Mouse (Mus musculus): ENCODE data around the gene Ghrhr.
A peak's percentile ranks its signal among the peaks of the same experiment; 100 is the strongest.

The Ghrhr gene

DNA sequence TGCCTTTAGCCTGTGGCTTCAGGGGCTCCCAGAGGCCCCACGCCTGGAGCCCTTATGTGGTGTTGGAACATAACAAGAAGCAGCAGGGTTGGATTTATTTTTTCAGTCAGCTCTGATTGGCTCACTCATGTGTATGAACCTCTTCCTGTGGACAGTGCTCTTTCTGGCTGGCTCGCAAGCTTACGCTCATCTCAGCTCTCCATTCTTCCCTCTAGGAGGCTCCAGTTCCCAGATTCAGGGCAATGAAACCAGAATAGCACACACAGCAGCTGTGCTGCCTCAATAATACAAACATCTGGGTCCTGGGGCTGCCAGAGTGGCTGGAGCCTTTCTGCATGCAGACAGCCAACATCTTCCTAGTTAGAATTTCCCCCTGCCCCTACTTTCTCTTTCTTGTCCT, 20.1 kb downstream of the Ghrhr start:
- DNase-seq (ENCODE audit: low spot score) = peak; percentile 37

DNA sequence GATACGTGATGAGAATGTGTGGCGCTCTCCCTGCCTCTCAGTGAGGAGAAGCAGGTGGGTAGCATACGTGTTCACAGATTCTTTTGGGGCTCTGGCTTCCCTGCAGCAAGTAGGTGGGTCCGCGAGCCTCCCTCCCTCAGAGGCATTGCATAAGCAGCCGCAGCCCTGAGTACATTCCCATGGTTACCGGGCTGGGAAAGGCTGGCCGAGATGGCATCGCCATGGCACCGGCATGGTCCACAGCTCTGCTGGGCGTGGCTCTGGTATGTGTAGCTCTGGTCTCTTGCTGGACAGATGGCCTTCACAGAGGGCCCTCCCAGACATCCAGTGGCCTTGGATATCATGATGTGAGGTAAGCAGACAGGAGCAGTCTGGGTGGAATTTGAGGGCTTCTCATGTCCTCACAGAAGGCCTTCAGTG, 20.5 kb downstream of the Ghrhr start:
- peak; percentile 22 for DNase-seq (ENCODE audit: low spot score)

DNA sequence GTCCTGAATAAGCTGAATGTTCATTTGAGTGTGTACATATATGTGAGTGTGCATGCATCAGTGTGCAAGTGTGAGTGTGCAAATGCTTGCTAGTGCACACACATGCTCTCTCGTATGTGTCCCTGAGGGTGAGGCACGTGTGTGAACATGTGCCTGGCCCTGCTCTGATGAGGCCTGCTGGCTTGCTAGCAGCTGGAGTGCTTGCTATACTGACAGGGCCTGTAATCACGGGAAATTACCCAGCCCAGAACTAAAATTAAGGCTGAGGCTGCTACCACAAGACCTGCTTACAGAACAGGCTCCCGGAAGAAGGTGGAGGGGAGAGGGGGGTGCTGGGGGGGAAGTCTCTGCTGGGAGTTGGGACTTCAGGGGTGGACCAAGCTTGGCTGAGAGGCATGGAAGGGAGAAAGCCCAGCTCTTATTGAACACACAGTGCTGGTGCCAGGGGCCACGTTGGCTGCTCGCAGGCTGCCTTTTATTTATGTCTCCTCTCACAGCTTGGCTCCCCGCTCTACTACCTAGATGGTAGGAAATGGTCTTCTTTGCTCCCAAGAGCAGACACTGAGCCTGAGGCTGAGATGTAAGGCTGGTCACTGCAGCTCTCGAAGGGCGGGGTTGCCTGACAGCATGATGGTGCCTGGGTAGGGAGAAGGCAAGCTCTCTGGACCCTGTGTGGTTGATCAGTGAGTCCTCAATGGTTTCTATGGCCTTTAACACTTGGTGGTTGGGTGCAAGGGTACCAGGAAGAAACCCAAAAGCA, 23.0 kb downstream of the Ghrhr start:
- no peak for DNase-seq (ENCODE audit: low spot score)

DNA sequence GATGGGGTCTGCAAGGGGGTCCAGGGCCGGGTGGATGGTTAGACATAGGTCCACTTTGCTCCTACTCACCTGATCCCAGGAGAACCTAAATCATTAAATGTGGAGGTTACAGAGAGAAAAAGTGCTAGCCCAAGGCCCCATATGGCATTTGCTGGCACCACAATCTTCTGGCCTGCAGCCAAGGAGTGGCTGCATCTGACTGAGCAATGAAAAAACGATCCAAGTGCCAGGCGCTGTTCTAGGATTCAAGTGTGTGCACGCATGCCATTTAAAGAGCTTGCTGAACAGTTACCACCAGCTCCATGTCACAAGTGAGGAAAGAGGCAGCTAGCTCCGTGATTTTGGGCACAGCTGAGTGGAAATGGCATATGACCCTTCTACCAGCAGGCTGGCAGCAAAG, 23.8 kb downstream of the Ghrhr start:
- DNase-seq (ENCODE audit: low spot score) = no peak

DNA sequence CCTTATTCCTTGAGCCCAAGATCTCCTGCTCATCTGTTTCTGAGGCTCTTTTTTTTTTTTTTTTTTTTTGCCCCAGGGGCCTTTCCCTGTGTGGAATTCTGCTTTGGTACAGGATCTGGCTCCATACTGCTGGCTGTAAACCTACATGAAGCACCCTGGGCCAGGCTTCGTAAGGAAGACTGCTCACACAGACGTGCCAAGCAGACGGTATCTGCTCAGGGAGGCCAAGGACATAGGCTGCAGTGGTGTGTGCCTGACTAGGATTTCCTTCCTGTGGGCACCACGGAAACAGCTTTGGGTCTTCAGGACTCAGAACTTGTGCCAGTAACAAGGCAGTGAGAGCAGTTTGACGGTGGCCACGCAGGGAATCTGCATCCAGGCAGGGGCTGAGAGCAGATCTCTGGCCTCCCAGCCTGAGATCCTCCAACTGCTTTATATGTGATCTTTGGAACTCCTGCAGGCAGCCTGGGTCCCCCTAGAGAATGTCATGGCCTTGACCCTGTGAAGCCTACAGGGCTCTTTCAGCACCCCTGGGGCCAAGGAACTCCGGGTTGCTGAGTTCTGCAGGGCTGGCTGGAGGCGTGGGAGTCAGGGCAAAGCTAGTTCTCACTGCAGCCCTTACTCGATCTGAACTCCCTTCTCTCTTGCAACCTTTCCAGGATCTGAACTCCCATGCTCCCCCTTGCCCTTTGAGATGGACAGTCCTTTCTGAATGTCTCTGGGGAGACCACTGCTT, 26.1 kb downstream of the Ghrhr start:
- DNase-seq (ENCODE audit: low spot score) = no peak

DNA sequence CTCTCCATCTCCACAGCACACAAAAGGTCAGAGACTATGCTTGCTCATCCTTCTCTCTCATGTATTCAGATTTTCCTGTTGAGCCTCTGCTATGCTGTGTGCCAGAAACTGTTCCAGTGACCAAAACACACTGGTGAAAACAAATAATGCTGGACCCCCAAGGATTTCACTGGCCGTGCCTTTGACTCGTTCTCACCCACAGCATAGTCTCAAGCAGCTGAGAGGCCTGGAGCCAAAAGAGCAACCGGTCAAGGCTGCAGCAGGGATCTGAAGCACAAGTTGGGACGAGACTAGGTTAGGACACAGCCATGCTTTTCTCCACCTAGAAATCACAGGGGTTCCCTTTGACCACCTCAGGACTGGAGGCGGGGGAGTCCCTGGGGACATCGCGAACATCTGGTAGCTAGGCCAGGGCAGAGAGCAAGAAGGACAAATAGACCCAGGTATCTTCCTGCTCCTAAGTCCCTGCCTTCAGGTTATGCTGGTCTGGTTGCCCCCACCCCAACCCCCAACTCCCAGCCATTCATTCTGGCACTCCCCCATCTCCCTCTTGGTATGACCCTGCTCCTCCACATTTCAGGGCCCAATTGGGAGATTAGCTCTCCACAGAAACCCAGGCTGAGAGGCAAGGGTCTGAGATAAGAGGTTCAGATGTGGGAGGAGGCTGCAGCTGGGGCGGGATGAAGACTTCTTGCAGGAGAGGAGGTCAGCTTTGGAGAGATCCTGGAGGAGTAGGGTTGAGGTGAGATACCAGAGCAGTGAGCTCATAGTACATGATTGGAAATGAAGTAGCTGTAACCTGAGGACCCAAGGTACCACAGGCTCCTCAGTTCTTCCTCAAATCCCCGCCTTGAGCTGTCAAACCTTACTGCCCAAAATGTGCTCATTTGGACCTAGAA, 27.6 kb downstream of the Ghrhr start:
- DNase-seq (ENCODE audit: low spot score) = no peak

DNA sequence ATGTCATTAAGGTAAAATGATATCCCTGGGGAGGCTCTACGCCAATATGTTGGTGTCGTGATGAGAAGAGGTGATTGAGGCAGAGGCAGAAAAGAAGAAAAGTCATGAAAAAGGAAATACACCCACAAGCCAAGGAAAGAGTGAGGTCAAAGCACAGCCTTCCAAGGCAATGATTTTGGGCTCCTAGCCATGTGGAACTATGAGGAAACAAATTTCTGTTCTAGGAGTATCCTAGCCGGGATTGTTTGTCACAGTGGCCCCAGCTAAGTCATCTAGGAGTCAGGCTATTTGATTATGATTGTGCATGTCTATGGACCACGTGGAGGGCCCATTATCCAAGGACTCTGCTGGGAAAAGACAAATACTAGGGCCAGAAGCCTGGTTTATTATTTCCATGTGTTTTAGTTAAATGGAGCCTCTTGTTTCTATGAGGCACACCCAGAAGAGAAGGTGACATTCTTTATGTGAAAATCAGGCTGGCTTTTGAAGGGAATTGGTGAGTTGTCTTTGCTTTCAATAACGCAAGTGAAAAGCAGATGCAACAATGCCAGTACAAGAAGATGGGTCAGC, 28.4 kb downstream of the Ghrhr start:
- no peak for DNase-seq (ENCODE audit: low spot score)

DNA sequence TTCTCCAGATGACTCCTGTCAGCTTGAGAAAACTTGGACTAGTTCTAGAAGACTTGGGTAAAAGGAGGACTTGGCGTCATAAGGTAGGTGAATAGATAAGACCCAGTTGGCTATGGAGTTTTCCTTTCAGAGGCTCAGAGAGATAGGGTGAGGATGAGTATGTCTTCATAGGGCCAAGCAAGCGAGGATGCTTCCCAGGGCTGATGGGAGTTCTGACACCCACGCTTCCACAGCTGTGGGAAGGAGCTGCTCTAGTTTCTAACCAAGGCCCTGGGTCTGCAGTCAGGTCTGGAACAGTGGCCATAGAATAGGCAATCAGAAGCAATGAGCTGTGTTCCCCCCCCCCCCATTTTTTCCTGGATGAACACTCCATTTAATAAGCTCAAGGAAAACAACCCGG, 31.2 kb downstream of the Ghrhr start:
- DNase-seq (ENCODE audit: low spot score) = no peak

DNA sequence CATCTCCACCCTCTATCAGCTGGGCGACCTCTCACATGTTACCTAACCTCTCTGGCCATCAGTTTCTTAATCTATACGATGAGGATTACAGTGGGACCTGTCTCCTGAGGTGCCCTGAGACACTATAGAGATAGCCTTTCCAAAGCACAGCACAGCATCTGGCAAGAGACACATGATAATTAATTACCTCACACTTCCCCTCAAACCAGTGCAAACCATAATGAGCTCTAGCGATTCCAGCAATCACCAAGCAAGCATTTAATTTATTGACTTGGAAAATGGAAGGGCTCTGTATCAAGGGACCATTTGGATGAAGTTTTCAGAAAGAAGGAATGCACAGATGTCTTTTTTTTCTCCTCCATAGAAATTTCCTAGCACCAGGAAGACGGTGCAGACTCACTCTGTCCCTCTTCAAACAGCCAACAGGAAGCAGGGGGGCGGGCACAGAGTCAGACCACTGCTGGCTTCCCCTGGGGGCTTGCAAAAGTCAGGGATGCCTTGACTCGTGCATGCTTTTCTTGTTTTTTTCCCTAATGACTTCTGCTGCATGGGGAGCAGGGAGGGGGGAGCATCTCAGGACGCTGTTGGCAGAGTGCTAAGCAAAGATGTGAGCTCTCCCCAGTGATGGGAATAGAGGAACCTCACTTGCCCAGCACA, 34.2 kb downstream of the Ghrhr start:
- no peak for DNase-seq (ENCODE audit: low spot score)

DNA sequence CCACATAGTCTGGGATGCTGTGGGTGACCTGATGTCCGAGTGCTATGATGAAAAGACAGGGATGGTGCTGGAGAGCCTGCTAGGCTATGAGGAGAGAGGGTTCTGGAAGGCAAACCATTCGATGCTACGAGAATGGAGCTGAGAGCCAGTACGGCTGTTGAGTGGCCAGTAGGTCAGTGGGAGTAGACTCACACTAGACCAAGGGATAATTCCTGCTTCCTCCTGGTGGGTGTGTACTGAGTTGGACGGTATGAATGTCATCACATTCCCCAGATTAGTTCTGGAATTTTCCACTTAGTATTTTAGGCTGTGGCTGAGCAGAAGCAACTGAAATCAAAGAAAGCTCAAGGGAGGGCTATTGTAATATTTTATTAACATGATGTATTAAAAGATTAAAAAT, 34.9 kb downstream of the Ghrhr start:
- no peak for DNase-seq (ENCODE audit: low spot score)

DNA sequence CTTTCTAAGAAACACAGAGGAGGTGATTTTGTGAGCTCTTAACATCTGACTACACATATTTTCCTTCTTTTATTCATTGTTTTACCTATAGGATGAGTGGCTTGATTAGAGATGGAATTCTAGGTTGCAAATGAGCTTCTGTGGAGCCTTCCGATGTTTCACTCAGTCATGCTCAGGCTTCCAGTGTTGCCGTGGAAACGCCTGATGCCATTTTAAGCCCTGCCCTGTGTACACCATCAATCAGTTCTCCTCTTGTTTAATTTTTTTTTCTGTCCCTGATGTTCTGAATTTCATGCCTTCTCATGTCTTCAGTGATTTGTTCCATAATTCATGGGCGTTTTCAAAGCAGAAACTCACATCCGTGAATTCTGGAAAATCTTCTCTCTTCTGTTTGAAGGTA, 40.1 kb downstream of the Ghrhr start:
- peak; percentile 48 for DNase-seq (ENCODE audit: low spot score)

DNA sequence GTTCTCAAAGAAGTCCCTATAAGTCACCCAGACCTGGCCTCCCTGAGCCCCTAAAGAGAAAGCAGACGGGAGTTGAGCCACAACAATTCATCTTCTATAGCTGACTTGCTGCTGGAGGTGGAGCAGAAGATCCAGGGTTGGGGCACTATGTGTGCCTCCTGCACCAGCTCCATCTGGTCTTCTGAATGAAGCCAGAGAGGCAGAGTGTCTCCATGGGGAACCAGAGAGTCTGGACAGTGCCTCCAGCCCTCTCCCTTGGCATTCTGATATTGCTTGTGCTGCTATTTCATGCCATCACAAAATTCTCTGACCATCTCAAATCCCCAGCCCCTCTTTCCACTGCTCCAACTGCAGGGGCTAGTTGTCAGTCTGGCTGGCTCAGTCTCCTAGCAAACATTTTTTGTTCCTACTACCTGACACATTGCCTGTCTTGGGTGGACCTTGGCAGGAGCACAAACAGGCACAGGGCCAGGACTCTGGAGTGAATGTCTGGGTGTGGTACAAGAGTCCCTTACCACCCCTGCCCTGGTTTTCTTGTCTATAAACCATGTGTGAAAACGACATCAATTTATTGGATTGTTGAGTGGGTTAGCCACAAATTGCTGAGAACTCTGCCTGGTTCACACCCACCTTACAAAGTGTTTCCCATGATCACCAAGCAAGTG, 42.8 kb downstream of the Ghrhr start:
- no peak for DNase-seq (ENCODE audit: low spot score)

DNA sequence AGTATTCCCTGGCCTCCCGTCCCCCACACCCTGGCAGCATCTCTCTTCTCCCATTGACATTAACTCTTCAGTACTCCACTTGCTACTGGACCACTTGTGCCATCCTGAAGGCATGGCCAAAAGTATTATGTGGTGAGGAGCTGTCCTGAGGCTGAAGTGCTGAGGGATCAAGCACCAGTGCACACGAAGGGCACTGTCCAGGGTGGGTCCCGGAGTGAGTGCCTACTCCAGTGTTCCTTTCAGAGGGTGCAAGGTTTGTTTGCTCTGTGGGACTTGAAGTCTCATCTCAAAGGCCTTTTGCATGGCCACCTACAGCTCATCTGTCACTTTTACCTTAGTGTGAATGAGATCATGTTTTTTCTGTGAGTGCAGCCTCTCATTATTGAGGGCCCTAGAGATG, 44.3 kb downstream of the Ghrhr start:
- peak; percentile 53 for DNase-seq (ENCODE audit: low spot score)

DNA sequence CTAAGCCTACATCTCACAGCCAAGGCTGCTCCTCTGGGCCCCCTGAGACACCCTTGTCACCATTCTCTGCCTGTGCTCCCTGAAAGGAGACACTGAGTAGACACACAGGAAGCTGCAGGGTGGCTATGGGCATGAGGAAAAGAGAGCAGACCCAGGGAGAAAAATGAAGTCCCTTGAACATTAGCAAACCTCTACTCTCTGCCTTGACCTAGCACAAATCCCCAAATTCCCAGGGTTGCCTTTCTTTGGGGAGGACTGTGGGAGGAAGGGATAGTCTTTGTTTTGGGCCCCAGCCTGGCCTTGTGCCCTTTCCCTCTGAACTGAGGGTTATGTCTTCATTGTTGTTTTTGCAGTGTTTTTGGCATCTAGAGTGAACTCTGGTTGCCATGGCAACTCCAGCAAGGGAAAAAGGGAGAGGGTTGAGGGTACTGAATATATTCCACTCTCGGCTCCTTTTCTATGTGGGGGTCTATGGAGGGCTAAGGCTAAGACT, 44.8 kb downstream of the Ghrhr start:
- peak; percentile 69 for DNase-seq (ENCODE audit: low spot score)

DNA sequence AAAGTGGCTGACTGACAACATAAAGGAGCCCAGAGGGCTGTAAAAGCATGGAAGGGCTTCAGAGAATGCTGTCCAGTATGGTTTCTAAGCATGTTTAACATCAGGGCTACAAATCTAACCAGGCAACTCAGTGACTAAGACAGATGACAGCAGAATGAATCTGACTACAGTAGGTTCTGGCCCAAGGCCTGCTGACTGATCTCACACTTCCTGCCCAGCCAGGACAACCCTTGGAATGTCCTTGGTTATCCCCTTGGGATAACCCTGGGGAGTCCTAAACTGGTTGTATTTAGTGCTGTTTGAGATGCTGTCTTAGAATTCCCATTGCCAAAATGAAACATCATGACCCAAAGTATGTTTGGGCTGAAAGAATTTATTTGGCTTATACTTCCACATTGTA, 56.0 kb downstream of the Ghrhr start:
- DNase-seq (ENCODE audit: low spot score) = no peak

DNA sequence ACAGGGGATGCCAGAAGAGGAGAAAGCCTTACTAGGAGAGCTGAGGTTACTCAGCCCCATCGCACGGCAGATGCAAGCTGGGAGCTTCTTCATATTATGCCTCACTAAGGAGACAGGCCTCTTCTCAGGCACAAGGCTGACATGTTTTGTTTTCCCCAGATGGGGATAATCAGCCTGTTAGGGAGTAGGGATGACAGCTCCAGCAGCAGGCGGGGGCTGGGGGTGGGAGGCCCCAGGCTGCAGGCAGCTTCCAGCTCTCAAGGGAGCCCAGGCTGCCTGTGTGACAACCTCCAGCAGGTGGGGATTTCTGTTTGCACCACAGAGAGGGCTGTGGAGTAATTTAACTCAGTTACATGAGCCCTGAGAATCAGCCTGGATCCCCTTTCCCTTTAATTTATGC, 58.3 kb downstream of the Ghrhr start:
- peak; percentile 40 for DNase-seq (ENCODE audit: low spot score)

DNA sequence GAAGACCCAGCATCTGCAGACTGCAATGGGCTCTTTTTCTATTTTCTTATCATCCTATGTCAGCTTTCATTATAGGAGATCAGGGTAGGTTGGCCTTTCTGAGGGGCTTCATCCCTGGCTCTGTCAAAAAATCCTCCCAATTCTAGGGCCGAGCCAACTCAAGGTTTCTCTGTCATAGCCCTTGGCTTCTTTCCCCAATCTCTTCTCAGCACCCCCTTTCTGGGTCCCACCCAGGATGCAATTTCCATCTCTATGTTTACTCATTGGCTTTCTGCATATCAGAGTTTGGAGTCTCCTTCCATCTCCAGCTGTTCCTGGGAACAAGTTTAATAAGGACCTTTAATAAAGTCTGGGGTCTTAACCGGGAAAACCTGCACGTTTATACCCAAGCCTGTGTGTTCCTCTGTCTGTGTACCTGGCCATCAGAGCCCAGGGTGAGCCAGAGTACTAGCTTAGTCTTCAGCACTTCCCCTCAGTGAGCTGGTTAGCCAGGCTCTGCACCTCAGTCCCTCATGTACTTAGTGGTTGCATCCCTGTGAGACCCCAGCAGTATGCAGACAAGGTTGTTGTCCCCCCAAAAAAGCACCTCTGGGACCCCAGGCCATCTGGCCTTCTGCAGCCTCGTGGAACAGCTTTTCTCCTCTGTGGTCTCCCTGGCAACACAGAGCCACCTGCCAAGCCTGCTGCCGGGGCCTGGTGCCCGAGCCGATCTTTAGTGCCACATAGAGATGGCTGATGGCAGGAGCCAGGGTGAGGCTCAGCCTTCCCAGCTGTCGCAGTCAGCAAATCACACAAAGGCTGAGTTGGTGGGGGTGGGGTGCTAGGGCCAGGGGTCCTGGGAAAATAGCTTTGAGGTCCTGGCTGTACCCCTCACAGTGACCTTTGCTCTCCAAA, 59.4 kb downstream of the Ghrhr start:
- no peak for DNase-seq (ENCODE audit: low spot score)

DNA sequence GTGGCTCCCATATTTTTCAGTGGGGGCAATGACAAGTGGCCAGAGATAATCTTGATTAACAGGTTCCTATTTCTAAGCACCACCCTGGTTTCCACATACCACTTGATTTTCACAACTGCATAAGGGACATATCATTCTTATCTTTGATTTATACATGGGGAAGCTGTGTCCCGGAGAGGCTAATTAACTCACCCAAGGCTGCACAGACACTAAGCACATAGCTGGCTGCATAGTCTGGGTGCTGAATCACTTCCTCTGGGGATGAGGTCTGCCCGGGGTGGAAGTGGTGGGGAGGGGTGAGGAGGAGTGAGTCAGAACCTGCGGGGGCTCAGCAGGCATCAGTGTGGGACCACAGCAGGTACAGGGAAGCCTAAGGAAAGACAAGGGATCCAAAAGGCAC, 61.8 kb downstream of the Ghrhr start:
- no peak for DNase-seq (ENCODE audit: low spot score)

Data from embryo, embryonic 10 days (tissue).